Mouse (Mus musculus) left cerebral cortex, postnatal 10 days (tissue): ENCODE data around the gene Phip. TPM values are rescaled to one million over a fixed set of nuclear protein-coding genes. Genes with fewer than 3 reads are reported as not detected.

Source experiments
- DNase-seq, 2 experiments: peaks; one replicate each; pipeline ENCODE4 v3.0.0; 2021 to 2022; ENCODE audit warnings: low spot score in 2 of 2, mixed read lengths in 1 of 2; ENCODE audit errors: extremely low spot score in 1 of 2
- intact Hi-C: fragments of 180-260 bp; cut with DNase I; formaldehyde crosslinking; loops from one replicate; pipeline ENCODE4 v1.15.1; 2025
- total RNA-seq, 2 experiments: library from RNA; stranded (reverse); gene quantifications; 2 replicates each; pipeline ENCODE4 v1.2.3; 2021

Gene Phip
- total RNA-seq, 2 experiments from 2014 or later = 55.8 to 59.5 TPM

GRCm38 (mm10) chr9:82907246-82907645, 68.1 kb downstream of the Phip start:
- DNase-seq = no peak
- intact Hi-C loops = no loop called here

GRCm38 (mm10) chr9:82888645-82889044, 86.7 kb downstream of the Phip start:
- intact Hi-C loops = no loop called here
- peak in 1 of 2 experiments; percentile 4 for DNase-seq

DNA sequence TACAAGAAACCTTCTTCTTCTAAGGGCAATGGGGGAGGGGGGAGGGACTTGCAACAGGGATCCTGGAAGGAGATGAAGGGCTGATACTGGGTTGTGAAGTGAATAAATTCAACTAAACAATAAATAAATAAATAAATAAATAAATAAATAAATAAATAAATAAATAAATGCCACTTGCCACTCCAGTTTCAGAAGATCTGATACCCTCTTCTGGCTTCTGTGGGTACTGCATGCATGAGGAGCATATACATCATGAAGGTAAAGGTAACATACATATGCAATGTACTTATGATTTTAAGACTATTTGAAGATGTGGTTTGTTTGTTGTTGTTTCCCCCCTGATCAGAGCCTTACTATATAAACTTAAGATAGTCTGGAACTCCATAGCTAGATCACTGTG, 91.1 kb downstream of the Phip start:
- no peak for DNase-seq
- intact Hi-C loops = no loop called here

DNA sequence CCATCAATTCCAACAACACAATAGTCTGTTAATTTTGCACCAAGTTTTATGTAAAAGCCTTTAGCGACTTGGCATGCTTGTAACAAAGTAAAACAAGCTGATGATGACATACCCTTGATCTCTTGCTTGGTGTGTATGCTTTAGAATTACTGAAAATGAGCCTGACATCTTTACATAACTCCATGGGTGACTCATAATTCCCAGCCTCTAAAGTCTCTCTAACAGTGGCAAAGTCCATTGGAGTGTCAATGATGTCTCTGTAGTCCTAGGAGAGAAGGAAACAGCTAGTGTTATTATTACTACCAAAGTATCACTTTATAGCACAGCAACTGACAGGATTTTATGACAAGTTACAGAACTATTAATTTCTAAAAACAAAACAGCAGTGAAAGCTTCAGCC, 98.2 kb downstream of the Phip start:
- DNase-seq = no peak
- intact Hi-C loops = loop anchor here (5.0 kb wide), 1 partner anchor 35 kb away; no protein-coding TSS in a partner anchor

DNA sequence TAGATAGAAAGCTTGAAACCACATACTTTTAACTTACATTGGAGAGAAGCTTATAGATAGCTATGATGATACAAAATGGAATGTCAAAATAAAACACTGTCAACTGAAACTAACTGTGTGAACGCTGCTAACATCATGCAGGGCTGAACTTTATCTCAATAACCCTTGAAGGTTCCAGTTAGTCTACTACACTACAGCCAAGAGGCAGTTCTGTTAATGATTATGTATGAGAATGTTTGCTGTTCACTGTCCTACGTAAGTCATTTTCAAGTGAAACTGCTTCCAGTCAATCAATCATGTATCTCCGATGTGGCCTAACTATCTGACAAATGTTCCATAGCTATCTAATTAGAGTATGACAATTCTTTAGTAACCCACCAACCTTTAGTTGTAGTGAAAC, 107.6 kb downstream of the Phip start:
- DNase-seq = no peak
- intact Hi-C loops = no loop called here

DNA sequence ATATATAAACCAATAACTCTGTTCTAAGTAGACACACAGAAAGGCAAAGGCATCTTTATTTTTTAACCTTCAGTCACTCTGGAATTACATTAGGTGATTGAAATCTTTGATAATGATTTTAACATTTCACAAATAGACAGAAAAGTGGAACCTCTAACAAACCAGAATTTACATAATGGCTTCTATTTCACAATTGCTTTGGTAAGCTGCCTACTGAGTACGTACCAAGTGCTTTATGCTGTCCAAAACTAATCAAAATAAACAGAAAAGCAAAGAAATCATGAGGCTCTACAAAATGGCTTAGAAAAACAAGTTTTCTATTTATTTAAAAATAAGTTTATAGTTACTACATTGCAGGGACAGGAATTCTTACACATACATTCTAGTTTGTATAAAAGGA, 109.2 kb downstream of the Phip start:
- DNase-seq = no peak
- intact Hi-C loops = no loop called here

DNA sequence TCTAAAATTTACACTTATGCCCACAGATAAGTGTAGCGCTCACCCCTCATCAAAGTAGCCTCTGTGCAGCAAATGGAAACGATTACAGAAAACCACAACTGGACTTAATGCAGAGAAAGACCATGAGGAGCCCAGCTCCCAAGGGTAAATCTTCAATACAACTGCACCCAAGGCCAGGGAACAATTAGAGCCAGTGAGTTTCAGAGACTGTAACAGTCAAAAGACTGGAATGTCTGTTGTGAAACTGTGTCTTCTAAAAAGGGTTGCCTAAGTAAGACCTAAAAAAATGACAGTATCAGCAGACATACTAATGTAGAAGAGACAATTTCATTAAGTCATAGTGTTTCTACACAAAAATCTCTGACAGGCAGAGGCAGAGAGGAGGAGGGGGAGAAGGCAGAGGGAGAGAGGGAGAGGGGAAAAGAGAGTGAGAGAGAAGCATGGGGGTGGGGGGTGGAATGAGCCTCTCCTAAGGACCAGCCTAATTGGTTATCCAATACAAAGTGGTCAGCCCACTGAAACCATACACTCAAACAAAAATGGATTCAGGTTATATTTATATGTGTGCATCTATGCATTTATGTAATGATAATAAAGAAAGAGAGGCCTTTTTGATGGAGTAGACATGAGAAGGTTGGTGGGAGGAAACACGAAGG, 113.4 kb downstream of the Phip start:
- intact Hi-C loops = no loop called here
- DNase-seq = no peak

GRCm38 (mm10) chr9:82861316-82861715, 114.0 kb downstream of the Phip start:
- intact Hi-C loops = no loop called here
- DNase-seq = no peak

- intact Hi-C loops = no loop called here
- DNase-seq = no peak
These were observed 114.5 kb downstream of the Phip start for GRCm38 (mm10) chr9:82860805-82861204.

DNA sequence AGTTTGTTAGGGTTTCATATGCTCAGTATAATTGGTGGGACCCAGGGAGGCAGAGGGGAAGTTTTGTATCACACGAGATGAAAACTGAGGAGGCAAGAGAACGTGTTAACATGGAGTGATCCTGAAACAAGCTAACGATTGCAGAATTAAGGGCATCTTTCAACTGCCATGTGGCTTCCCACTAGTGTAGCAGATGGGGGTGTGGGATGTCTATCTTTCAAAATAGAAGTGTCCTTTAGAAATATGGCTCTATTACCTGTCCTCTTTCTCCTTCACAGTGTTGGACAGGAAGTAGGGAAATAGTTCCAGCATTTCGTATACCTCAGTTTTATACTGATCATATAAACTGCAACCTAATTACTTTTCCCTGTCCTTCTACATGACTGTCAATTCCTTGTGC, 119.1 kb downstream of the Phip start:
- no peak for DNase-seq
- intact Hi-C loops = no loop called here

DNA sequence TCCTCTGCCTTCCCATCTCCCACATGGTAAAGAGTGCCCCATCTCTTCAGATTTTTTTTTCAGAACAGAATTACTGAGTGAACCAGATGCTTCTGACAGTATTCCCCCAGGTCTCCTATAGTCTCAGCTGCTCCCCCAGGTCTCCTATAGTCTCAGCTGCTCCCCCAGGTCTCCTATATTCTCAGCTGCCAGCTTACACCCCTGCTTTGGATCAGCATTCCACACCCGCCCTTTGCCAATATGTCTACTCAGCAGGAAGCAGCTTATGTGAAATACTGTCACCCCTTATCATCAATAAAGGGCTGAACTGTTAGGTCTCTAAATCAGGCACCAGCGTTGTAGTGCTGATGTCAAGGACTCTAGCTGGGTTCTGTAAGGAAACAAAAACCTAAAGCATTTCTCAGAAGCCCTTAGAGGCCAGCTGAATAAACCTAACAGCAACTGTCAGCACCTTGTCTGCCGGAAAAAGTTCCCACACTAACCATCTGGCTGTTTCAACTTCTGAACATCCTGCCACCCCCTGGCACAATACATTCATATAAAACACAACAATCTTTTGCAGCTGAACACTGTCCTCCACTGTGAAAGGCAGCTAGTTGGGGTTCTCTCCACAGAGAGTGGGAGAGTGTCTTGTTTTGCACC, 120.2 kb downstream of the Phip start:
- intact Hi-C loops = no loop called here

DNA sequence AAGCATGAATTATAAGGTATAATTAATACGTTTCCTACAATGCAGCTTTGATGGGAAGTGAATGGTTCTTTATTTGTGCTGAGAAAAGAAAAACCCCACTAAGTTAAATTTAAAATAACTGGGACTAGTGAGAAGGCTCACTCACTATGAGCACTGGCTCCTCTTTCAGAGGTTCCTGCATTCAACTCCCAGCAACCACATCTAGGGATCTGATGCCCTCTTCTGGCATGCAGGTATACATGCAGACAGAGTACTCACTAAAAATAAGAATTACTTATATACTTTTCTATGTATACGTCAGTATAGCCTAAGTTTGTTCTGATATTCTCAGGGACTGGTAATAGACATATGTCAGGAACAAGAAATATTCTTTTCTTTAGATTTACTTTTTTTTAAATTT, 121.3 kb downstream of the Phip start:
- intact Hi-C loops = no loop called here
- no peak for DNase-seq

More for the DNA sequence above, 120.2 kb downstream of the Phip start:
- DNase-seq = no peak

- intact Hi-C loops = no loop called here
These were observed 132.6 kb downstream of the Phip start for GRCm38 (mm10) chr9:82842671-82843070.

DNA sequence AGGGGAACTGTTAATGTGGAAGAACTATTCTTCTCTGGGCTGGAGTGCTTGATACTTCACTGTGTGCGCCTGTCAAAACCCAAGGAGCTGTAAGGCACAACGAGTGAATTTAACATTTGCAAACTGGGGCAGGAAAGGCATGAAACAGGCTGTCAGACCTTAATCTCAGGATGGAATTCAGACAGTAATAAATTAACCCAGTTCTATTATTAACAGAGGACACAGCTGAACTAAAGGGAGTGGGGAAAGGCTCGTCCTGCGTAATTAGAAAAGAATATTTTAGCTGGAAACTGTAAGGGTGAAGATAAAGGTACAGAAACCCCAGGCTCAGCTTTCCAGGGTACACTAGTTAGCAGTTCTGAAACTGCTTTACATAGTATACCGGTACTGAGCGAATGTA, 139.4 kb downstream of the Phip start:
- DNase-seq = no peak
- intact Hi-C loops = no loop called here

More at GRCm38 (mm10) chr9:82842671-82843070, 132.6 kb downstream of the Phip start:
- no peak for DNase-seq

GRCm38 (mm10) chr9:82831891-82832290, 143.4 kb downstream of the Phip start:
- no peak for DNase-seq
- intact Hi-C loops = no loop called here

GRCm38 (mm10) chr9:82829693-82830430, 145.5 kb downstream of the Phip start:
- intact Hi-C loops = no loop called here
- peak; percentile 85 to 94 for DNase-seq

DNA sequence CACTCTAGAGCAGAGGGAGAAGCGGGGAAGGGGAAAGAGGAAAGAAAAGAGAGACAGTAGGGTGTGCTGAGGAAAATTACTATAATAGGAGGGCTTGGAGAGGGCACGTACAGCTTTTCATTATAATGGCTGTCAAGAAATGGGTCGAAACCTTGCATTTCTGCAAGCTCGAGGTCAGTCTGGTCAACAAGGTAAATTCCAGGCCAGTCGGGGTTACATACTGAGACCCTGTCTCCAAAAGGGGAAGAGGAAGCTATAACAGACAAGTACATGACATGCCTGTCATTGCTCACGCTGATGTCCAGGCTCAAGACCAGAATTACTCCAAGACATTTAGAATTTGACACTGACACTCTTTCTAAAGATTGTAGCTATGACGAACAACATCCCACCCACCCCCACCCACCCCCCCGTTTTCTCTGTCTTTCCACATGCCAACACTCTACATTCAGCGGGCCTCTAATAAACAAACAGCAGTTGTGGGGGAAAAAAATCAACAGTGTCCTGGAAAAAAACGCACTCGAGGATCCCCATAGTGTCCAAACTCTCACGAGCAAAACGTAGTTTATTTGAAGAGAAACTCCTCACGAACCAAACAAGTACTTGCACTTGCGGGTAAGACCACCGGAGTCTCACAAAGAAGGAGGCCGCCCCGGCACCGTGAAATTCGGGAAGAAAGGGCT, 146.2 kb downstream of the Phip start, which contains the start of gene Irak1bp1:
TSS of gene Irak1bp1 (plus strand) at position 534 of the 683 bp plus-strand sequence.
- intact Hi-C loops = no loop called here
- DNase-seq = no peak

- DNase-seq = no peak
- intact Hi-C loops = no loop called here
These were observed 148.9 kb downstream of the Phip start for GRCm38 (mm10) chr9:82826426-82826825.
